Mouse (Mus musculus): ENCODE measurements around the gene Doc2b.

DNA sequence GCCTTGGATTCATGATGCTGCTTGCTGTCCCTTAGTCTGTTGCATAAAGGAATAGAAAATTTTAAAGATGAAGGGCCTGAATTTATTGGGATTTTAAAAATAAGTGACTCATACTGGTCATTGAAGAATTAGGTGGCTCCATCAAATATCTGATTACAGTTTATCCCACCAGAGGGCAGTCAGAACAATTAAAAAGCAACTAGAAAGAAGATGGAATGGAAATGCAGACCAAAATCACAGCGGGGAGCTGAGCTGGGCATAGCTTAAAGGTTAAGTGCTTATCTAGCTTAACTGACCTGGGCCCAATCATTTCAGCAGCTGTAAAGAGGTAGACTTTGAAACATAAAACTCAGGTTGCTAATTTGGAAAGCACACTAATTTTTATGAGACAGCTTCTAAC is 45.3 kb downstream of the Doc2b start:
- no peak for TF ChIP-seq CTCF (IDR thresholded peaks at IDR 0.05; ENCODE audit: borderline replicate concordance, insufficient read depth, low read depth, low read length)
- TF ChIP-seq POLR2A (IDR thresholded peaks at IDR 0.05; ENCODE audit: borderline replicate concordance, insufficient read depth, low read length) = no peak

Data from cerebellum, adult 2 months (tissue).